Mouse (Mus musculus) c-Kit-positive CD71-negative TER-119-negative erythroid progenitor cells, embryonic 14.5 days (primary cell): ENCODE data around the gene Dbn1.

Source experiments
- DNase-seq: peaks from one replicate; pipeline ENCODE4 v3.0.0-alpha.2; 2013; ENCODE audit warnings: low read depth

Dbn1 gene

GRCm38 (mm10) chr13:55510668-55511491 is 23.0 kb upstream of the Dbn1 start:
- DNase-seq = peak; percentile 69

GRCm38 (mm10) chr13:55510332-55510667 is 22.4 kb upstream of the Dbn1 start:
- peak; percentile 56 for DNase-seq

DNA sequence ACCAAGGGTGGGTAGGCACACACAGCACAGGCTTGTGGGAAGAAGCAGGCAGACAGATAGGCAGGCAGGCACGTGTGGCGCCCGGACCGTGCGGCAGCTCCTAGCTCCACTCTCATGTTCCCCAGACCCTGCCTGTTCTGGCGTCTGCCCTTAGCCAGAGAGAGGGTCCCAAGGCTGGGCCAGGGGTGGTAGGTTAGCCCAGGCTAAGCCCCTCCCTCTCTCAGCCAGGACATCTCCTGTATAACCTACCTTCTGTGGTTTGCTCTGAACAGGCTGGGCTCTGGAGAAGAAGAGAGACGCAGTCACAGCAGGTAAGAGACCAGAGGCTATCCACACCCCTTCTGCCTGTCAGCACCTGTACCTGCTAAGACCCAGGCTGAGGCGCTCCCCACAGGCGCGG is 20.6 kb upstream of the Dbn1 start:
- no peak for DNase-seq

DNA sequence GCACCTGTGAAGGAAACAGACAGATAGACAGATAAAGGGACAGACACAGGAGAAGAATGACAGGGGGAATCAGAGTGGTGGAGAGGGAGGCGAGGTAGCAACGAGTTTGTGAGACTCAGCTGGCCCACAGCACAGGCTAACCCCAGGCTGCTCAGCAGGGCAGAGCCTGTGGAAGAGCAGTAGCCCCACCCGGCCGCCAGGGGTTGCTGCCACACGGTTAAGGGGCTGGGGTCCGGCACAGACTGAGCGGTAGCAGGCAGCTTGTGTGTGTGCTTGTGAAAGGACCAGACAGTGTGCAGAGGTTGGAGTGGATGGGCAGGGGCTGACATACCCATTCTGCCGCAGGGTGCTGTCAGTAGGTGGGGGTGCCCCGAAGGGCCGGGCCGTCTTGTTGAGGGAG is 20.0 kb upstream of the Dbn1 start:
- DNase-seq = no peak

DNA sequence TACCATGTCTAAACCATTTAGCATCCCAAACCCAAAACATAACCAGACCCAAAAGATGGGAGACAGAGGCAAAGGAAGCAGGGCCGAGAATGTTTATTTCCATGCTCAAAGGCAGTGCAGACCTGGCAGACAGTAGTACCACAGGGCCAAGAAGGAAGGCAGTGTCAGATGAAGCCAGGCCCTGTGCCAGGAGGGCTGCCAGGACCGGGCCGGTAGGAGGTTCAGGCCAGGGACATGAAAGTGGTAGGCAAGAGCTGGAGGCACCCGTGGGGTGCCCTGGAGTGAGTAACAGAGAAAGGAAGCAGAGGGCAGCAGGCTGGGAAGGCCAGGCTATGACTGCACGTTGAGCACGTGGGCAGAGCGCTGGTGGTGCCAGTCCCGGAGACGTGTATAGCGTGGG is 18.8 kb upstream of the Dbn1 start:
- DNase-seq = no peak

GRCm38 (mm10) chr13:55505810-55506209 is 17.9 kb upstream of the Dbn1 start:
- DNase-seq = no peak

DNA sequence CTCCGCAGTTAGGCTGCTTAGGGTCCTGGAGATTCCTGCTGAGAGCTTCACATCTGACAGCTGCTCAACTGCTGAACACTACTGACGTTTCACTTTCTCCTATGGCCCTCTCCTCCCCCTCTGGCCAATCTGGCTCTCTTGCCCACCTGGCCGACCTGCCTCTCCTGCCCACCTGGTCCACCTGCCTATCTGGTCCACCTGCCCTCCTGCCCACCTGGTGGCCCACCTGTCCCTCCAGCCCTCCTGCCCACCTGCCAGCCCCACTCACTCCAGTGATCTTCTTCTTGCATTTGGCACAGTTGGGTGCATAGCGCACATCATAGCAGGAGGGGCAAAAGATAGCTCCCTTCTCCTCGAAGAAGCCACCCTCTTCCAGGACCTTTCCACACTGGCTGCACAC is 16.5 kb upstream of the Dbn1 start:
- DNase-seq = no peak

GRCm38 (mm10) chr13:55502405-55502804 is 14.5 kb upstream of the Dbn1 start:
- no peak for DNase-seq

DNA sequence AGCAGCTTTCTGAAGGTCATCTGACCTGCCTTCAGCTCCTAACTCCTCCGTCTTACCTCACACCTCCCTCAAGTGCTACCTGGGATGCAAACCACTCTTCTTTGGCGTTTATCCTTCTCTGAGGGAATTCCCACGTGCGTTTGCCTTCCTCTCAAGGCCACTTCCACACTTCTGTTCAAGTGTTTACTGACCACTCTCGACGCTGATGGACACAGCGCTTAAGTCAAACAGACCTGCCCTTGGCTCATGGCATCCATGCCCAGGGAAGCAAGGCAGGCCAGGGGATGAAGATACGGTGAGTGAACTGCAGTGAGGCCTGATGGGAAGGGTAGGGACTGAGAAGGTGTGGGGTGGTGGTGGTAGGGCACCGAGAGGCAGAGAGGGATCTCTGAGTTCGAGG is 12.7 kb upstream of the Dbn1 start:
- DNase-seq = no peak

- DNase-seq = no peak
Observed at GRCm38 (mm10) chr13:55498906-55499305, 11.0 kb upstream of the Dbn1 start.

DNA sequence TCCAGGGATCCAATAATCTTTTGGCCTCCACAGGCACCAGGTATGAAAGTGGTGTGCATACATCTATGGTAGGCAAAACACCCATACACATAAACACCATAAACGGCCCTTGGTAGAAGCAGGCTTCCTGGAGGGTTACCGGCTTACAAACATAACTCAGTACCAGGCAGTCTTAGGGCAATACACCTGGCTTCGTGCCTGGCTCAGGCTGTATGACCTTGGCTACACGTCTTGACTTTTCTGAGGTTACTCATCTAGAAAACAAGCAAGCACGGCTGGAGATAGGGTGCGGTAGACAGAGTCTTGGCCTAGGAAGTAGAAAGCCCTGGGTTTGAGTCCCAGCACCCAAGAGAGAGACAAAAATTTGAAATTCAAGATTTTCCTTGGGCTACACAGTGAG is 8.8 kb upstream of the Dbn1 start:
- no peak for DNase-seq

GRCm38 (mm10) chr13:55495702-55496101 is 7.8 kb upstream of the Dbn1 start:
- DNase-seq = no peak

- no peak for DNase-seq
Observed at GRCm38 (mm10) chr13:55494883-55495621, 7.1 kb upstream of the Dbn1 start.

DNA sequence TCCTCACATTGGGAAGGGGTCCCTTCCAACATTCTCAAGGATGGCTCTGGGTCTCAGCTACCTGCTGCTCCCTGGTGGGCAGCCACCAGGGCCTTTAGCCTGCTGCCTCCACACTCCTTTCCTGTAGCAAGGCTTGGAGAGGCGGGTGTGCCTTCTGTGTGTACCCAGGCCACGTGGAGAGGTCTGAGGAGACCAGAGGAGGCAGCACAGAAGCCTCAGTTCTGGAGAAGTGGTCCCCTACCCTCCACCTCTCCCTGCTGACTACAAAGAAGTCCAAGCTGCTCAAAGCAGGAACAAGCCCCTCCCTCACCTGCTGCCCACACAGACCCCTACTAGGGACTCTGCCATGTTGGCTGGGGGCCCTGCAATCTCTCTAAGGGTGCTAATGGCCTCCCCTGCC is 6.3 kb upstream of the Dbn1 start:
- no peak for DNase-seq

DNA sequence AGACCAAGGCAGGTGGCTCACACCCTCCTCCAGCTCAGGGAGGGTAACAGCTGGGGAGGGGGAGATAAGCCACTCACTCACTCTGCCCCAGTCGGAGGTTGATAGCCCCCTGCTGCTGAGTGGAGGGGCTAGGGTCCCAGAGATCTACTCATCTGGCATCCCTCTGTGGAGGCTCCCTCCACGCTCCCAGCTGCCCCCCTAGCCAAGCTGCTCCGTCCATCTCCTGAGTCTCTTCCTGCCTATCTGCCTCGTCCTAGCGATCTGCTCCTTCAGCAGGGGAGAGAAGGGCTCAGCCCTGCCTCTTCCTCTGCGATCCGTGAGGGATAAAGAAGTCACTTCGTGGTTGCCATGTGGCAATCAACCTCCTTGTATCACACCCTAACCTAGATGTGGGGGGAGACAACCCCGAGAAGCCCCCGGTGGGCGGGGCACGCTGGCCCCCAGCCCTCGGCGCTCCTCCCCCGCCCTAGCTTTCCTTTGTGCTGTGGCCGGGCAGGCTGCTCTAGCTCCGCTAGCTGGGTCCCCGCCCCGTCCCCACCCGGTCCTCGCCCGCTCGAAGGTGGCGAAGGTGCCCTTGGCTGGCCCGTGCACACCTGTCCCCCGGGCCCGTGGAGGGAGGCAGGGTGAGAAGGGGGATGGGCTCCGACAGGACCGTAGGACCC is 864 bp downstream of the Dbn1 start:
- DNase-seq = no peak

DNA sequence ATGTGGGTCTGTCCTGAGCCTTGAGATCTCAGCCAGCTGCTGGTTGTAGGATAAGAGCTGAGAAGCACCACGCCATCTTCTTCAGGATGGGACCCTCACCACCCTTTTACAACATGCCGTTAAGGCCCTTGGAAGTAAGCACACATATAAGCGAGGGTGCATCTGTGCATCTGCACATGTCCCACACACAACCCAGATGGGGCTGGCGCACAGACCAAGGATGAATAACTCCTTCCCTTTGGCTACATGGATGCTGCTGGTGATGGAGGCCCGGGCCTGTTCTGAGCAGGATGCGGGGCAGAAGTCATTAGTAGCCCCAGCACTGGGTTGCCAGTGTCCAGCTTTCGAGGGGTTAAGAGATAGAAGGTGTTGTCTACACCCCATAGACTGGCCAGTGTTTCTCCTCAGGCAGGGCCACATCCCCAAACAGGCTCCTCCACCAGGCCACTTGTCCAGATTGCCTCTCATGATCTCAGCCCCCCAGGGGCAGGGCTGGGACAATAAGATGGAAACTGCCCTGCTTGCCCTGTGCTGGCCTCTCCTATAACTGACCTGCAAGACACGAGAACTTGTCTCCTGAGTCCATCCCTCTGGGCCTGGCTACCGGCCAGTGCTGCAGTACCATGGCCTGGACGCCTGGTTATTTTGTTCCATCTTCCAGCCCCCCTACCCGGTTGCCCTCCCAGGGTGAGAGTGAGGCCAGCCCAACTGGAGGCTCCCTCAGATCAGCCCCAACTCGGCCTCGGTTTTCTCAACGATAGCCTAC is 1.7 kb downstream of the Dbn1 start:
- no peak for DNase-seq

DNA sequence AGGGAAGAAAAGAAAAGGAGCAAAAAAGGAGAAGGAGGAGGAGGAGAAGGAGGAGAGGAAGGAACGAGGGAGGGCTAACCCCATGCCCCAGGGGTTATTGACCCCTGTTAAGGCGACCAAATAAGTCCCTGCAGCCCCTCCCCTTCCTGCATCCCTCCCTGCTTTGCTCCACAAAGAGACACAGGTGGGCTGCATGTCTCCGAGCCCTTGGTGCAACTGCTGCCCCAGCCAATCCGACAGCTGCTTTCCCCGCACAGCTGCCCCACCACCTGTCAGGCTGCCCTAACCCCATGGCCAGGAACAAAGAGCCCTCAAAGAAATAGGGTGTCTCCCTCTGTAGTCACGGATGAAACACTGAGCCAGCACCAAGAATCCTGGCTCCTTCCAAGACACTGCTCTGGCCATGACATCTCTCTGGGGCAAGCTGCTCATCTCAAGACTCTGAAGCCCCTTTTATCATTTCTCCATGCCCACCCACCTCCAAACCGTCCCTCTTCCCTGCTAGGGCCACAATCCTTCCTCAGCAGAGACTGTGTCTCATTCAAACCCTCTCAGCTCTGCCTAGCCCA is 3.3 kb downstream of the Dbn1 start:
- DNase-seq = no peak

DNA sequence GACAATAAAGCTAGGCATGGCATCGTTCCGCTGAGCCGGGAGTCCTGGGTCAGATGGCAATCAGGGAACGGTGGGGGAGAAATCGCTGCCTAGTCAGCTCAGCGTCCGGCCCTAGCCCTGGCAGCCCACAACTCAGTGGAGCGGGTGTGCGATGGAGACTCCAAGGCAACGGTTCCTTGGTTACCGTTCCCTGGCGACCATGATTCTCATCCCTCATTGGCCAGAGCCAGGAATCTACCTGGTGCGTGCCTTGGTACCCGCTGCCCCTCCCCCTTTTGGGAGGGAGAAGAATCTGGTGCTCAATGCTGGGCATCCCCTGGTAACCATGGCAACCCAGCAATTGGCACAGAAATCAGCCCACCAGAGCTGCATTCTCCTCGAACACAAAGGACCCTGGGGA is 4.3 kb downstream of the Dbn1 start:
- no peak for DNase-seq

GRCm38 (mm10) chr13:55483071-55483470 is 4.8 kb downstream of the Dbn1 start:
- DNase-seq = no peak

- DNase-seq = no peak
Observed at GRCm38 (mm10) chr13:55482542-55482941, 5.4 kb downstream of the Dbn1 start.

- no peak for DNase-seq
Observed at GRCm38 (mm10) chr13:55479929-55480328, 8.0 kb downstream of the Dbn1 start.

GRCm38 (mm10) chr13:55479008-55479407 is 8.9 kb downstream of the Dbn1 start:
- no peak for DNase-seq
